Mouse (Mus musculus) intestine, embryonic 14.5 days (tissue): ENCODE measurements around the gene Gtf2h1. TPM values are rescaled to one million over a fixed set of nuclear protein-coding genes. Genes with fewer than 3 reads are reported as not detected.
"Not testable (repeated sequence)": the region's sequence is repeated elsewhere in the genome, so short reads cannot be mapped to it uniquely, and the experiment has no call there.

Experiments used
- ATAC-seq: fragments of 200-750 bp; cut with Nextera tagmentation; replicated peaks from 2 replicates; pipeline ENCODE4 v1.8.0; 2017; ENCODE audit warnings: low read depth, moderate number of reproducible peaks, moderate TSS enrichment, moderate library complexity; ENCODE audit not compliant: low FRiP score, low TSS enrichment
- DNase-seq: peaks from one replicate; pipeline ENCODE4 v3.0.0-alpha.2; 2018; ENCODE audit warnings: low spot score
- H3K27ac ChIP-seq: fragments of 300-500 bp; sonication (generic); 2 replicates; pipeline ENCODE4 v1.5.1; 2014; ENCODE audit warnings: low read depth, mild to moderate bottlenecking, control low read depth
- H3K27me3 ChIP-seq: fragments of 300-500 bp; sonication (generic); replicated peaks from 2 replicates; pipeline ENCODE4 v1.6.1; 2014; ENCODE audit warnings: low read length, control low read depth; ENCODE audit not compliant: control insufficient read depth, insufficient read depth
- H3K36me3 ChIP-seq: fragments of 300-500 bp; sonication (generic); 2 replicates; pipeline ENCODE4 v1.6.1; 2014; ENCODE audit warnings: low read length, control low read depth; ENCODE audit not compliant: control insufficient read depth, insufficient read depth
- H3K4me1 ChIP-seq: fragments of 300-500 bp; sonication (generic); replicated peaks from 2 replicates; pipeline ENCODE4 v1.6.1; 2014; ENCODE audit warnings: low read length, control low read depth, mixed read lengths; ENCODE audit not compliant: control insufficient read depth, insufficient read depth
- H3K4me2 ChIP-seq: fragments of 300-500 bp; sonication (generic); 2 replicates; pipeline ENCODE4 v1.6.1; 2014; ENCODE audit warnings: low read length
- H3K4me3 ChIP-seq: fragments of 300-500 bp; sonication (generic); 2 replicates; pipeline ENCODE4 v1.5.1; 2014; ENCODE audit warnings: low read depth, low read length, control low read depth, mixed read lengths
- H3K9ac ChIP-seq: fragments of 300-500 bp; sonication (generic); 2 replicates; pipeline ENCODE4 v1.6.1; 2014; ENCODE audit warnings: mild to moderate bottlenecking, low read length
- H3K9me3 ChIP-seq: fragments of 300-500 bp; sonication (generic); 2 replicates; pipeline ENCODE4 v1.6.1; 2016; ENCODE audit warnings: low read length, control low read depth; ENCODE audit not compliant: control insufficient read depth
- WGBS: fragments of 180-500 bp; shearing (Covaris S2); extraction: QIAGEN DNeasy Blood & Tissue Kit; methylation state at CpG from one replicate; pipeline ENCODE4 v1.1.7; 2014; 5-methylcytosine and 5-hydroxymethylcytosine counted together
- polyA plus RNA-seq: library from polyadenylated mRNA; unstranded; fragments of >200 nt; fragmentation: Nextera tagmentation; extraction: Ambion mirVana; gene quantifications from 2 replicates; pipeline ENCODE4 v1.2.1, GENCODE M21; 2014

Gene Gtf2h1
- polyA plus RNA-seq, 1 experiment from 2014 or later: 48.7 TPM

DNA sequence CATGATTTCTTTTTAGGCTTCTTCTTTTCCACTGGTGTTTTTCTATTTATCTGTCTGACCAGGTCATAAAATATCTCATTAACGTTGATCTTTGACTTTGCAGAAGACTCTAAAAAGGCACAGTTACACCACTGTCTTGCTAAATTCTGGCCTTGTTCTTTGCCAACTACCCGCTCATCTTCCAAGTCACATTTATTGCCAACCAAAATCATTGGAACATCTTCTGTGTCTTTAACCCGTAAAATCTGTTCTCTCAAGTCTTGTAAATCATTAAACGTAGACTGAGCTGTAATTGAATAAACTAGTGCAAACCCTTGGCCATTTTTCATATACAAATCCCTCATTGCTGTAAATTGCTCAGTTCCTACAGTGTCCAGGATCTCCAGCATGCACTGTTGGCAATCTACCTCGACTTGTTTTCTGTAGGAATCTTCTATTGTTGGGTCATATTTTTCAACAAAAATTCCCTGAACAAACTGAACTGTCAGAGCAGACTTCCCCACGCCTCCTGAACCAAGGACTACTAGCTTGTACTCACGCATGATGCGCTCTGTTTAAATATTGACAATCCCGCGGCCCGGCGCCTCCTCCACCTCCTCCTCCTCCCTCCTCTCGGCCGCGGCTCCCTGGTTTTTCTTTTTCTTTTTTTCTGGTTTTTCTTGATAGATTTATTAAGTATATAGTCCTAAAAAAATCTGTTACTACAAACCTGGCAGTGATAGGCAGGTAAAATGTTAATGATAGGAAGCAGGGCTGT is 25.2 kb downstream of the Gtf2h1 start:
- H3K4me3 ChIP-seq, ATAC-seq, H3K4me1 ChIP-seq, H3K27me3 ChIP-seq, H3K9ac ChIP-seq, H3K27ac ChIP-seq, H3K9me3 ChIP-seq, DNase-seq, H3K4me2 ChIP-seq: not testable (repeated sequence)
- peaks cover 66% of the 10 kb centered on the region for H3K36me3 ChIP-seq
- WGBS: 67% methylated on average over 15 of the region's 15 CpGs

DNA sequence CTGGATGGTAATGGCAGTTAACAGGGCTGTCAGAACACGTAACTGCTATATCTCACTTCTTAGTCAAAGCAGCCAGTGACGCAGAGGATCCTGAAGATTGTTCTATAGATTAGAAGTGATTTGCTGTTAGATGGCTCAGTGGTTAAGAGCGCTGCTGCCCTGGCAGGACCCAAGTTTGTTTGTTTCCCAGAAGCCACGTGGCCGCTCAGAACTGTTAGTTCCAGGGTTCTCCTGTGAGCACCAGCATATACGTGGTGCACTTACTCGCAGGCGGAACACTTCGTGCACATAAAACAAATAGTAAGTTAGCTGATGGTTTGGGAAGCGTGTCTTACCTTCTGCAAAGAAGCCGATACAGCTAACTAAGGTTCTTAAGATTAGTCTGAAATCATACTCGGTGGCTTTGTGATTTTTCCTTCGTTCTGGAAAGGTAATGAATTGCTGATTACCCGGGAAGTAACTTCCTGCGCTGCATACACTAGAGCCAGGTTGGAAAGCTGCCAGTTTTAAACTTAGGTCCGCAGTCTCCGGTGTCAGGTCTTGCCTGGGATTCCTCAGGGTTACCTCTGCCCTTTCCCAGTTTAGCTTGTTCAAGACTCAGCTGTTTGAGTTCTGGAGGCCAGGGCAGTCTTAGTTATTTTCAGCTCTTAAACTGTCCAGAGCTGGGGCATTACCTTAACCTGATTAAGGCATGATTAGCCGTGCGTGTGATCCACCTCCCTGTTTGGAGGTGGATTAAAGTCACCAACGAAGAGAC is 31.3 kb downstream of the Gtf2h1 start:
- Histone ChIP-seq H3K9ac (no peak overlapping the region), H3K27ac (no peak overlapping the region), H3K27me3 (no peaks in the 10 kb centered on the region), H3K36me3 (peaks cover 17% of the 10 kb centered on the region), H3K4me2 (no peak overlapping the region), H3K9me3 (no peaks in the 10 kb centered on the region), H3K4me3 (no peak overlapping the region), H3K4me1 (peaks cover 8% of the 10 kb centered on the region)
- ATAC-seq: no peak
- WGBS: 53% methylated on average over 20 of the region's 20 CpGs
- DNase-seq: no peak

DNA sequence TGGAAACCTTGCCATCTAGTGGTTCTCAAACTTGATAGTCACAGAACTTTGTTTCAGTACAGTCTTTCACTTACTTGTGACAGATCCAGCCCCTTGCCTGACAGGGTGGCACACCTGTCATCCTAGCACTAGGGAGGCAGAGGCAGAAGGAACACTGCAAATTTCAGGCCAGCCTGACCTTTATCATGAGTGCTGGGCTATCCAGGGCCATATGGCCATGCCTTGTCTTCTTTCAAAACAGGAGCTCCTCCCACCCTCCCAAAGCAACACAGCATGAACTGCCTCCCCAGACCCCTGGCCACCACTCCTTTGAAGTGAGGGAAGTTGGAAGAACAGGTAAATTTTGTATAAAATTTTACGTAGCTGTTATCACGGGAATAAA is 31.9 kb downstream of the Gtf2h1 start:
- H3K4me3 ChIP-seq: no peak overlapping the region
- WGBS: 91% methylated on average over 2 of the region's 2 CpGs
- no peak overlapping the region for H3K9ac ChIP-seq
- peaks cover 11% of the 10 kb centered on the region for H3K36me3 ChIP-seq
- H3K27me3 ChIP-seq: no peaks in the 10 kb centered on the region
- ATAC-seq (no peak), DNase-seq (no peak)
- no peak overlapping the region for H3K4me2 ChIP-seq
- peaks cover 8% of the 10 kb centered on the region for H3K4me1 ChIP-seq
- H3K9me3 ChIP-seq: no peaks in the 10 kb centered on the region
- H3K27ac ChIP-seq: no peak overlapping the region

DNA sequence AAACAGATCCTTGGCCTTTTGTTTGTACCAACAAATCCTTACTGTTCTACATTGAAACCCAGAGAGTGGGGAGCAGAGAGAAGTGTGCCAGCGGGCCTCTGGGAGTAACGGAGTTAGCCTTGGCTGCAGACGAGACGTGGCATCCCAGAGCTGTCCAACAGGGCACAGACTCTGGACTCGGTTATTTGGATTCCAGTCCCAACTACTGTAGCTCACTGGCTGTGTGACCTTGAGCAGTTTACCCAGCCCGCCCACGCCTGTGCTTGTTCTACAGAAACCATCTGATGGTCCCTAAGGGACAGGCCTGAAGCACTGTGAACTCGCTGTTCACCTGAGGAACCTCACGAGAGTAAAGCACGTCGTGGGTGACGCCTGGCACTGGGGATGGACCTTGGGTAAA is 34.0 kb downstream of the Gtf2h1 start:
- Histone ChIP-seq H3K4me1 (peaks cover 8% of the 10 kb centered on the region), H3K4me2 (no peak overlapping the region), H3K36me3 (no peaks in the 10 kb centered on the region), H3K4me3 (no peak overlapping the region), H3K27ac (no peak overlapping the region), H3K9ac (no peak overlapping the region), H3K9me3 (no peaks in the 10 kb centered on the region), H3K27me3 (no peaks in the 10 kb centered on the region)
- 81% methylated on average over 12 of the region's 12 CpGs for WGBS
- ATAC-seq (no peak), DNase-seq (no peak)

DNA sequence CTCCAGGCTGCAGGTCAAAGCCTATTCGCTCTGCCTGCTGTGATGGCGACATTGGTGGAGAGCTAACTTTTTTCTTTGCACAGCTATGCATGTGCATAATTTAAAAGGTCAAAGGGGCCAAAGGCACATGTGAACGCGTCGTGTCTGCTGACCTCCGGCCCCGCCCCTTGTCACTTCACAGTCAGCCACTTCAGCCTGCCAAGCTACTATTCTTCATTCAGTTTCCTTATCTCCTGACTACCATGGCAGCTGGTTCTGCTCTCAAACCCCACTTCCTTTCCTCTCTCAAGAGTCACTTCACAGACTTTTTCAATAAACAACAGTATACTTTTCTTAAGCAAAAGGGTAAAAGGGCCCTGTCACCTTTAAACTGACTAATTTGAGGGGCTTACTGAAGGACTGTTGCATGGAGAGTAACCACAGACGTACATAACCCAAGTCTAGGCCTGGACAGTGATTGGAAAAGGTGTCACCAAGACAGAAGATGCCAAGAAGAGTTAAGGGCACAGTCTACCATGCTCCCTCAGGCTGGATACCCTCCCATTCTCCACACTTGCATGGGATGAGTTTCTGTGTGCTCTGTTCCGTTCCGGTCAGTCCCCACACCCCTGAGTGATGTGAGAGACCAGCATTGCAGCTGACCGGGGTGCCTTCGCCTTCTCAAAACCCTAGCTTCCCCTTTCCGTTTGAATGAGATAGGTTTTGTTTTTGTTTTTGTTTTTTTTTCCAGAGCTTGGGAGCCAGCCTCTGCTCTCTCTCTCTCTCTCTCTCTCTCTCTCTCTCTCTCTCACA is 35.1 kb downstream of the Gtf2h1 start:
- ATAC-seq: no peak
- Histone ChIP-seq H3K4me1 (peaks cover 8% of the 10 kb centered on the region), H3K4me2 (no peak overlapping the region), H3K9ac (no peak overlapping the region), H3K9me3 (no peaks in the 10 kb centered on the region), H3K27ac (no peak overlapping the region), H3K27me3 (no peaks in the 10 kb centered on the region), H3K36me3 (no peaks in the 10 kb centered on the region), H3K4me3 (no peak overlapping the region)
- WGBS: 62% methylated on average over 13 of the region's 13 CpGs
- no peak for DNase-seq

DNA sequence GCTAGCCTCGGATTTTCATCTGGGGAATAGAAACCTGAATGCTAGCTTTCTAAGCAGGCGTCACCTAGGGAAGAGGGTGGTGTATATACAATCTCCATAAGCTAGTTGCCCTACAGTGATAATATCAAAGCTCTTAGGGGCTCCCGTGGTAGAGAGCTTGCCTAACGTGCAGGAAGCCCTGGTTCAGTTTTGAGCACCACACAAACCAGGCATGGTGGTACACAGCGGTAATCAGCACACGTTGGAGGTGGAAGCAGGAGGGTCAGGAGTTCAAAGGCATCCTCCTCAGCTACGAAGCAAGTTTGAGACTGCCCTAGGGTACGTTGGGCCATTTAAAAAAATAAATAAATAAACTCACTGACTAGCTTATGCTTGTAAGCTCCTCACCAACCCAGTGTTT is 35.8 kb downstream of the Gtf2h1 start:
- Histone ChIP-seq H3K9ac (no peak overlapping the region), H3K27ac (no peak overlapping the region), H3K9me3 (no peaks in the 10 kb centered on the region), H3K36me3 (no peaks in the 10 kb centered on the region), H3K4me3 (no peak overlapping the region), H3K4me2 (no peak overlapping the region), H3K4me1 (peaks cover 8% of the 10 kb centered on the region), H3K27me3 (no peaks in the 10 kb centered on the region)
- ATAC-seq: no peak
- no peak for DNase-seq
- 83% methylated on average over 8 of the region's 8 CpGs for WGBS

DNA sequence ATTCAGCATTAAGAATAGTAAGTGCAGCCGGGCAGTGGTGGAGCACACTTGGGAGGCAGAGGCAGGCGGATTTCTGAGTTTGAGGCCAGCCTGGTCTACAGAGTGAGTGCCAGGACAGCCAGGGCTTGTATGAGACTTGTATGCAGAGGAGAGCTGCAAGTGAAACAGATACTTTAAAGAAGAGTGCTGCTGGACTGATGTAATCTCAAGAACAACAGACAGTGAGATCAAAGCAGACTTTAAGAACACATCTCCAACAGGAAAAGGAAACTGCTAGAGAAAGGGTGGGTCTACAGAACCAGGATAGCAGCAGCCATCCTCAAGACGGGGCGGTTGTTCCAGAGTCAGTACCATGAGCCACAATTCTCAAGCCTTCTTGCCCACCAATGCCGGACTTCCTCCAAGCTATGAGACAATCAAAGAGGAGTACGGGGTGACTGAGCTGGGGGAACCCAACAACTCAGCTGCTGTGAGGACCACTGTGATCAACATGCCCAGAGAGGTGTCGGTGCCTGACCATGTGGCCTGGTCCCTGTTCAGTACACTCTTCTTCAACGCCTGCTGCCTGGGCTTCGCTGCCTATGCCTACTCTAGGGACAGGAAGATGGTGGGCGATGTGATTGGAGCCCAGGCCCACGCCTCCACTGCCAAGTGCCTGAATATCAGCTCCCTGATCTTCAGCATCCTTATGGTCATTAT is 36.4 kb downstream of the Gtf2h1 start:
- H3K9ac ChIP-seq, DNase-seq, ATAC-seq, H3K4me1 ChIP-seq, H3K27me3 ChIP-seq, H3K4me3 ChIP-seq, H3K27ac ChIP-seq, H3K4me2 ChIP-seq, H3K9me3 ChIP-seq, H3K36me3 ChIP-seq: not testable (repeated sequence)
- WGBS: 92% methylated on average over 11 of the region's 11 CpGs

DNA sequence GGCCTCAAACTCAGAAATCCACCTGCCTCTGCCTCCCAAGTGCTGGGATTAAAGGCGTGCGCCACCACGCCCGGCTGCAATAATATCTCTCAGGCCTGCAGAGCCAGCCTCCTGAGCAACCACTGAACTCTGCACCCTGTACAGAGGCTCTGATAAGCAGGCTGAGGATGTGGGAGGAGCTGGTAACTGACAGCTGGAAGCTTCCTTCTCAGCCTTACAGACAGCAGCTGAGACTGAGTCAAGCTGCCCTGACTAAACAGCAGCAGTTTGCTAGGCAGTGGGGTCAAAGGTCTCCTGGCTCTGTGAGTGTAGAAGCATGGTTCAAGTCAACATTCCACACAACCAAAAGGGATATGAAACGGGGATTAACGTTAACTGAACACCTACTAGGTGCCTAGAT is 37.4 kb downstream of the Gtf2h1 start:
- Histone ChIP-seq H3K36me3 (no peaks in the 10 kb centered on the region), H3K4me3 (no peak overlapping the region), H3K4me2 (no peak overlapping the region), H3K9ac (no peak overlapping the region), H3K27me3 (no peaks in the 10 kb centered on the region), H3K4me1 (peaks cover 12% of the 10 kb centered on the region), H3K9me3 (no peaks in the 10 kb centered on the region), H3K27ac (no peak overlapping the region)
- ATAC-seq: peak; percentile 88
- WGBS: 43% methylated on average over 6 of the region's 6 CpGs
- no peak for DNase-seq
